Mouse (Mus musculus) hindbrain, embryonic 15.5 days (tissue): ENCODE measurements around the gene Ankfn1. TPM values are rescaled to one million over a fixed set of nuclear protein-coding genes. Genes with fewer than 3 reads are reported as not detected.

Source experiments
- ATAC-seq: fragments of 200-750 bp; cut with Nextera tagmentation; 2 replicates; pipeline ENCODE4 v1.8.0; 2017; ENCODE audit warnings: low read depth, moderate number of reproducible peaks, moderate TSS enrichment; ENCODE audit not compliant: low FRiP score
- H3K27ac ChIP-seq: fragments of 300-500 bp; sonication (generic); replicated peaks from 2 replicates; pipeline ENCODE4 v1.5.1; 2015; ENCODE audit warnings: mild to moderate bottlenecking, inconsistent platforms
- H3K27me3 ChIP-seq: fragments of 300-500 bp; sonication (generic); 2 replicates; pipeline ENCODE4 v1.6.1; 2015; ENCODE audit warnings: control low read depth, inconsistent platforms
- H3K36me3 ChIP-seq: fragments of 300-500 bp; sonication (generic); 2 replicates; pipeline ENCODE4 v1.6.1; 2015; ENCODE audit warnings: control low read depth, inconsistent platforms
- H3K4me1 ChIP-seq: fragments of 300-500 bp; sonication (generic); replicated peaks from 2 replicates; pipeline ENCODE4 v1.6.1; 2015; ENCODE audit warnings: control low read depth, inconsistent platforms
- H3K4me2 ChIP-seq: fragments of 300-500 bp; sonication (generic); 2 replicates; pipeline ENCODE4 v1.6.1; 2015; ENCODE audit warnings: moderate library complexity, mild to moderate bottlenecking, inconsistent platforms
- H3K4me3 ChIP-seq: fragments of 300-500 bp; sonication (generic); 2 replicates; pipeline ENCODE4 v1.5.1; 2015; ENCODE audit warnings: mild to moderate bottlenecking, inconsistent platforms
- H3K9ac ChIP-seq: fragments of 300-500 bp; sonication (generic); 2 replicates; pipeline ENCODE4 v1.6.1; 2015; ENCODE audit warnings: inconsistent platforms
- H3K9me3 ChIP-seq: fragments of 300-500 bp; sonication (generic); 2 replicates; pipeline ENCODE4 v1.6.1; 2016; ENCODE audit warnings: control low read depth, inconsistent platforms
- WGBS: fragments of 180-500 bp; shearing (Covaris S2); methylation state at CpG from one replicate; pipeline ENCODE4 v1.1.7; 2015; 5-methylcytosine and 5-hydroxymethylcytosine counted together
- polyA plus RNA-seq: library from polyadenylated mRNA; unstranded; fragments of >200 nt; fragmentation: Nextera tagmentation; extraction: Ambion mirVana; gene quantifications from 2 replicates; pipeline ENCODE4 v1.2.1, GENCODE M21; 2015

The Ankfn1 gene
- polyA plus RNA-seq, 1 experiment from 2014 or later, result 4.2 TPM

DNA sequence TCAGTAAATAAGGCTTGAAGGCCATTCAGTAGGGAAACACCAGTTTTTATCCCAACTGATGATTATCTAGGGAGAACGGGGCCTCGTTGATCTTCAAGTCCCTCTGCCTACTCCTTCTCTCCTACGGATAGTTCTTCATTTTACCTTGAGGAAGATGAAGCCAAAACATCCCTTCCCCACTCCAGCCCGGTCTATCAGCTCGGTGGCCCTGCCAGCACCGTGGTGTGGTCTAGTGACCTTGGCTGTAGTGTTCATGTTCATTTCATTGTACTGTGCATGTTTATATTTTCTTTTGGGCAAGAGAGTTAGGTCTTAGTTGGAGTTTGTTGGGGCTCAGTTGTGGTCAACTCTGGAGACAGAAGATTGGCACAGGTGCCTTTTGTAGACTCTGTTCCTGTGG is 328.5 kb downstream of the Ankfn1 start:
- no peak overlapping the region for H3K27ac ChIP-seq
- no peaks in the 10 kb centered on the region for H3K4me1 ChIP-seq
- no peaks in the 10 kb centered on the region for H3K27me3 ChIP-seq
- no peak overlapping the region for H3K4me3 ChIP-seq
- no peak overlapping the region for H3K4me2 ChIP-seq
- no peaks in the 10 kb centered on the region for H3K36me3 ChIP-seq
- no peak for ATAC-seq
- H3K9me3 ChIP-seq, result no peaks in the 10 kb centered on the region
- WGBS, result 88% methylated on average over 6 of the region's 6 CpGs
- H3K9ac ChIP-seq, result no peak overlapping the region

DNA sequence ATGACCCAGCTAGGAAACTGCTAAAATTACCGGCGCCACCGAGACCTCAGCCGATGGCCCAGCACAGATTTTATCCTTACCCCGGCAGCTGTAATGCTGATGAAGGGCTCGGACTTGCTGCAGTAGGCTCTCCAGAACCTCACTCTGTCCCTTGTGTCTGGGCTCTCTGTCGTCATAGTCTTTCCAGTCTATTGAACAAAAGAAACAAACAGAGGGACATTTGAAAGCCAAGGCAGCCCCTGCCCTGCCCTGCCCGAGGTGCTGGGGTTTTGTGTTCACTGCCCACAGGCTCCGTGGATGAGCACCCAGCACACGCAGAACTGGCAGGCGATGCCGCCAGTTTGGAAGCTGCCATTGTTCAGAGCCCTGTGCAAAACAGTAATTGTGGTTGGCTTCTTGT is 330.0 kb downstream of the Ankfn1 start:
- Histone ChIP-seq H3K4me1 (no peaks in the 10 kb centered on the region), H3K9me3 (no peaks in the 10 kb centered on the region), H3K36me3 (no peaks in the 10 kb centered on the region), H3K27me3 (no peaks in the 10 kb centered on the region), H3K4me3 (no peak overlapping the region), H3K27ac (no peak overlapping the region), H3K9ac (no peak overlapping the region), H3K4me2 (no peak overlapping the region)
- WGBS, result 55% methylated on average over 12 of the region's 12 CpGs
- ATAC-seq, result no peak

DNA sequence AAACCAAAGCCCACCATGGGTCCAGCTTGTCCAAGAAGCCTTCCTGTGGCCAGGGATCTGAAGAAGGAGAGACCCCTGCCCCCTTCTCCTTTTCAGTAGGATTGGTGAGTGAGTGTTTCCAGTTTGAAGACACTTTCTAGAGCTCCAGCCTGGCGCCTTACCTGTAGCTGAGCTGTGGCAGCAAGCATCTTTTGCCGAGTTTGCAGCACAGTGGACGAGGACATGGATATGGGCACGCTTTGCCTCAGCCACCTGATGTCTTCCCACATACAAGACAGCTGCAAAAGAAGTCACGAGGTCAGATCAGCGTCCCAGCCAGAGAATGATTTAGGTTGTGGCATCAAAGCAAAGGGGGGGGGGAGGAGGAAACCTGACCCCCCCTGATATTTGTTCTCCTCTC is 336.9 kb downstream of the Ankfn1 start:
- no peak for ATAC-seq
- H3K9me3 ChIP-seq, result no peaks in the 10 kb centered on the region
- no peak overlapping the region for H3K9ac ChIP-seq
- H3K27ac ChIP-seq, result no peak overlapping the region
- H3K4me1 ChIP-seq, result no peaks in the 10 kb centered on the region
- no peaks in the 10 kb centered on the region for H3K27me3 ChIP-seq
- no peak overlapping the region for H3K4me2 ChIP-seq
- WGBS, result 93% methylated on average over 6 of the region's 6 CpGs
- no peaks in the 10 kb centered on the region for H3K36me3 ChIP-seq
- no peak overlapping the region for H3K4me3 ChIP-seq

DNA sequence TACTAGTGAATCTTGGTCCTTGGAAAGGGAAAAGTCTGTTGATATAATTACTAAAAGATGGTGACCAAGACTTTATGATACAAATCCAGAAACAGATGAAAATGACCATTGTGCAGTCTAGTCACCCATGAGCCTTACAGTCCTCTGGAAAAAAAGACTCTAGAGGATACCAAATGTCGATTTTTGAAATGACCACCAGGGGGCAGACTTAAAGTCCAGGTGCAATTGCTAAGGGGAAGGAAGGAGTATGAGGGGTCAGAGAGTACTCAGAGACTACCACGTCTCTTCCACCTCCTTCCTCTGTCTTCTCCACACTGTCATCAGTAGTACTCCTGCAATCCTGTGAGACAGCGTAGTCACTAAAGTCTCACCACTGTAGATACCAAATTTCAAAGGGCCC is 353.1 kb downstream of the Ankfn1 start:
- WGBS, result 56% methylated on average over 3 of the region's 3 CpGs
- no peak for ATAC-seq
- H3K27ac ChIP-seq, result no peak overlapping the region

DNA sequence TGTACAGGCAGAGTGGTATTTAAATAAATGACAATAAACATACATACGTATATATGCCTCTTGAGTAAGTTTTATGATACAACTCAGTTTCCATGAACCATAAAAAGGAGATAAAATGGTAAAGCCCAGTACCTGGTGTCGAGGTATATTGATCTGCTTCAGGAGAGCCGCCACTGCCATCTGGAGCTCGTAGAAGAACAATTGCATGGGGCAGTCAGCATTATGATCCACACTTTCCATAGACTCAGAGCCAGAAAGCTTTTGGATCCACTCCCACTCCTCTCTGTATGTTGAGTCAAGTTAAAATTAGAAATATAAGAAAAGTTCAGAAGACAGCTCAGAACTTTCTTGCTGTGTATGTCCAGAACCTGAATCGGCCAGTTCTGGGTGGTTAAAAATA is 354.8 kb downstream of the Ankfn1 start:
- Histone ChIP-seq H3K9ac (no peak overlapping the region), H3K36me3 (no peaks in the 10 kb centered on the region), H3K4me3 (no peak overlapping the region), H3K4me1 (no peaks in the 10 kb centered on the region), H3K27me3 (no peaks in the 10 kb centered on the region), H3K27ac (no peak overlapping the region), H3K4me2 (no peak overlapping the region), H3K9me3 (no peaks in the 10 kb centered on the region)
- no peak for ATAC-seq
- WGBS, result 88% methylated on average over 5 of the region's 5 CpGs

More for the DNA sequence above, 353.1 kb downstream of the Ankfn1 start:
- Histone ChIP-seq H3K4me3 (no peak overlapping the region), H3K9me3 (no peaks in the 10 kb centered on the region), H3K27me3 (no peaks in the 10 kb centered on the region), H3K9ac (no peak overlapping the region), H3K36me3 (no peaks in the 10 kb centered on the region), H3K4me1 (no peaks in the 10 kb centered on the region), H3K4me2 (no peak overlapping the region)

DNA sequence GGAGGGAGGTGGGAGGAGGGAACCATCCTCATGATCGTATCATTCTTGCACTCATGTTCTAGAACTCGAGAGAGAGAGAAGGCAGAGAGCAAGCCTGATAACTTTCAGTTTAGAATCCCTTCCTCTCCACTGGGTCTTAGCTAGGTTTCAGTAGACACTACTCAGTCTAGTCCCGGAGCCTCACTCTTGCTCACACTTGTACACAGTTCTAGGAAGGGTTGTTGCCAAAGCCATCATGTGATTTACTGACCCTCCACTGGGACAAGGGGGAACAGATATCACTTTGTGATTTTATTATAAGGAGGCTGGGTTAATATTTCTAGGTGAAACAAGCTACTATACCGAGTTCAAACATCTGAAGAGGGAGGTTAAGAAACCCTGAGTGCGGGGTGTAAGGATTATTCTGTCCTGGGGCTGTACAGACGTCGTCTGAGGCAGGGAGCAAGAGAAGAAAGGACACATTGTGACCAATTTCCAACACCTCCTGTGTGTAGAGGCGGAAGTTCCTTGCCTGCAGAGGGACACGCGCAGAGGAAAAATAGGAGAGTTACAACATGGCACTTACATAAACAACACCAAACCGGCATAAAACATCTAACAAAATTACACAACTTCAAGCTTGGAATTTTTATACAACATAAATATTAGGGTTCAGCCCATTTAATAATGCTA is 356.6 kb downstream of the Ankfn1 start:
- H3K9me3 ChIP-seq, result no peaks in the 10 kb centered on the region
- H3K4me2 ChIP-seq, result no peak overlapping the region
- no peaks in the 10 kb centered on the region for H3K4me1 ChIP-seq
- no peak for ATAC-seq
- H3K36me3 ChIP-seq, result no peaks in the 10 kb centered on the region
- no peaks in the 10 kb centered on the region for H3K27me3 ChIP-seq
- WGBS, result 75% methylated on average over 11 of the region's 11 CpGs
- H3K9ac ChIP-seq, result no peak overlapping the region
- H3K4me3 ChIP-seq, result no peak overlapping the region
- H3K27ac ChIP-seq, result no peak overlapping the region

DNA sequence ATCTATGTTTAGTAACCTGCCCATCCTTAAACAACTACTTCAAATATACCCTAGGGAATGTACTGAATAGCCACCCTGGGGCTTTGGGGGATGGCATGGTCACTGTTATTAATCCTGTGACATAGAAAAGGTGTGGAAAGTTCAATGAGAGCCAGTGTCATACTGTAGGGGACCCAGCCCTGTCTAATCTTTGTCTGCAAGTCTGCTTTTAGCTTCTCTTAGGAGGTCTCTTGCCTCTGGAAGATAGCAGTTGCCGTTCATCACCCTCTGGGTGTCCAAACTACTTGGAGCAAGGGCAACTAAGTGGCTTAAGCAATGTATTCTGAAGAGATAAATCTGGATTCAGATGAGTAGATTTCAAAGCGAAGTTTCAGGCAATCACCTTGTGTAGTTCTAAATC is 357.6 kb downstream of the Ankfn1 start:
- Histone ChIP-seq H3K4me2 (no peak overlapping the region), H3K4me3 (no peak overlapping the region), H3K27me3 (no peaks in the 10 kb centered on the region), H3K4me1 (no peaks in the 10 kb centered on the region), H3K9me3 (no peaks in the 10 kb centered on the region), H3K9ac (no peak overlapping the region), H3K36me3 (no peaks in the 10 kb centered on the region), H3K27ac (no peak overlapping the region)
- ATAC-seq, result no peak
- 87% methylated on average over 2 of the region's 2 CpGs for WGBS

DNA sequence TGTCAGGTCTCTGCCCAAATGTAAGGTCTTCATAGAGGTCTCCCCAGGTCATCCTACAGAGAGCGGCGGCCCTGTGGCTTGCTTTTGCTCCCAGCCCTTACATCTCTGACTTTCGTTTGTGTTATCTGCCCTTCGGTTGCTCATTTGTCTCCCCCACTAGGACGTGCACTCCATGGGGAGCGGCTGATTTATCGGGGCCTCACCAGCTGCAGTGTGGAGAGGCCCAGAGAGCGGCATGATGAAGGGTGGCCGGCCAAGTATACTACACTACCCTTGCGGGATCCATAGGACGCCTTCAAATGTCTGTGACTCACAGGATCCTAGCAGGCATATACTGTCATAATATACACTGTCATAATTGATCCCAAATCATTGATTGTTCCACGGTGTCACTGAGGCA is 358.8 kb downstream of the Ankfn1 start:
- ATAC-seq, result no peak
- Histone ChIP-seq H3K36me3 (no peaks in the 10 kb centered on the region), H3K4me1 (no peaks in the 10 kb centered on the region), H3K9ac (no peak overlapping the region), H3K4me2 (no peak overlapping the region), H3K9me3 (no peaks in the 10 kb centered on the region), H3K4me3 (no peak overlapping the region), H3K27ac (no peak overlapping the region), H3K27me3 (no peaks in the 10 kb centered on the region)
- WGBS, result 70% methylated on average over 12 of the region's 12 CpGs

DNA sequence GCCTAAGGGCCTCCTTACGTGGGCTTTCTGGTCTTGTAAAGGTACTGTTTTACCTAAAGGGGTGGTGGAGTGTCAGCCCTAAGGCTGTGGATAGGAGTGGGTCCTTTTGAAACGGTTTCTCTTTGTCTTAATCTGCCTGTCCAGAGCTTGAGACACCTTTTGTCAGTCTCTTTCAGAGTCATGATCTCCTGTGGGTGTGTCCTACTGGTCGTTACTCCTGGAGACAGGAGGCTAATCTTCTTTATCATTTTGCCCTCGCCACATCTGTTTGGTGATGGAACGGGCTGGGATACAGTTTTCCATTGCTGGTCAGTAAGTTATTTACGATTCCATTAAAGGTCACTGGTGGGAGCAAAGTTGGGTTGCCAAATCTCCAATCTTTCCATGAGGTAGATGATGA is 360.7 kb downstream of the Ankfn1 start:
- Histone ChIP-seq H3K27me3 (no peaks in the 10 kb centered on the region), H3K4me1 (no peaks in the 10 kb centered on the region), H3K36me3 (no peaks in the 10 kb centered on the region), H3K9me3 (no peaks in the 10 kb centered on the region), H3K27ac (no peak overlapping the region), H3K9ac (no peak overlapping the region), H3K4me3 (no peak overlapping the region), H3K4me2 (no peak overlapping the region)
- whole genome bisulfite sequencing, result 79% methylated on average over 6 of the region's 6 CpGs
- ATAC-seq, result no peak

DNA sequence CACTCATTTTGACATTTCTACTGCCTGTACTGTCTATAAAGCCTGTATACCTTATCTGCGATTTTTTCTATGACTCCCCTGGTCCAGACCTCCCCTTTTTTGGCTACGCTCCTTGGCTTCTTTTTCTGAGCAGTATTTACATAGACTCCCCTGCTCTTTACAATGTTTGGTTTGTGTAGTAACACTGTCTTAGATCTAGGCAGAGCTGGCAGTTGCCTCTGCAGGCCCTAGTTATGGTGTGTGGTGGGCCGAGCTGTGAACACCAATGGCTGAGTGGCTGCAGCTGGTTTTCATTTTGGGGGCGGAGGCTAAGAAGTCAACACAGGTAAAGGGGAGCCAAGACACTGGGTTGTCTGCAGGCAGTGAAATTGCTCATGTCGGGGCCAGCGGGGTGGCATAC is 368.7 kb downstream of the Ankfn1 start:
- H3K4me1 ChIP-seq, result no peaks in the 10 kb centered on the region
- H3K9ac ChIP-seq, result no peak overlapping the region
- ATAC-seq, result no peak
- no peaks in the 10 kb centered on the region for H3K9me3 ChIP-seq
- no peak overlapping the region for H3K4me2 ChIP-seq
- WGBS, result 95% methylated on average over 6 of the region's 6 CpGs
- H3K4me3 ChIP-seq, result no peak overlapping the region
- H3K27ac ChIP-seq, result no peak overlapping the region
- H3K36me3 ChIP-seq, result no peaks in the 10 kb centered on the region
- no peaks in the 10 kb centered on the region for H3K27me3 ChIP-seq

DNA sequence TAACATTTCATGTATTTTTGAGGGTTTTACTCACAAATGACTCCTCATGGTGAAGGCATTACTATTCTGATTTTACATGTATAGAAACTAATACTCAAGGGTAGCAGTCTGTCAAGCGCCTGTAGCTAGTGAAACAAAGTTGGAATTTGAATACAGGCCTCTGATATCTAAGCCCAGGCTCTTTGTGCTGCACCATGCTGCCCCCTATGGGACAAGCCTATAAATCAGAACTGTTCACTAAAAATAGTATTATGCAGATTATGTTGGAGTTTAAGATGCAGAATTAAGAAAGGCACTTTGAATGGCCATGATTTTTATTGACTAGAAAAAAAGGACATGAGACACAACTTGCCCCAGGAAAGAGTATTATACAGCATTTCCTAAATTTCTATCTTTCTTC is 373.0 kb downstream of the Ankfn1 start:
- no peak overlapping the region for H3K4me2 ChIP-seq
- no peak for ATAC-seq
- H3K27ac ChIP-seq, result no peak overlapping the region
- H3K36me3 ChIP-seq, result no peaks in the 10 kb centered on the region
- 91% methylated on average over 1 of the region's 1 CpGs for WGBS
- no peak overlapping the region for H3K4me3 ChIP-seq
- no peaks in the 10 kb centered on the region for H3K4me1 ChIP-seq
- H3K9ac ChIP-seq, result no peak overlapping the region
- H3K27me3 ChIP-seq, result no peaks in the 10 kb centered on the region
- H3K9me3 ChIP-seq, result no peaks in the 10 kb centered on the region

DNA sequence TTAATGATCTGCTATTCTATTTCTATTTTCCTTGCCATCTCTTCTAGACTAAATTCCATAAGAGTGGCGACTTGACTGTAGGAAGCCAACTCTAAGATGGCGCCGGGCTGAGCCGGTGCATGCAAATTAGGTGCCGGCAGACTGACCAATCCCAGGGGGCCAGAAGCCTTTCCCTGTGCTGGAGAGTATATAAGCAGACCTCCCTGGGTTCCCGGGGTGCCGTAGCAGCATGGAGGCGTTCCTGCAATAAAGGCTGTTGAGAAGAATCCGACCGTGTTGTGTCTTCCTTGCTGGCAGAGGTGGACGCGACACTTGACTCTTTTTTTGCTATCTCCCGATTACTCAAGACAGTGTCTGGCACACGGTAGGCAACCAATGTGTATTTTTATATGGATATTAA is 374.0 kb downstream of the Ankfn1 start:
- WGBS, result 92% methylated on average over 14 of the region's 14 CpGs
- Histone ChIP-seq H3K9me3 (no peaks in the 10 kb centered on the region), H3K27me3 (no peaks in the 10 kb centered on the region), H3K4me1 (no peaks in the 10 kb centered on the region), H3K9ac (no peak overlapping the region), H3K4me3 (no peak overlapping the region), H3K36me3 (no peaks in the 10 kb centered on the region), H3K27ac (no peak overlapping the region), H3K4me2 (no peak overlapping the region)
- no peak for ATAC-seq

DNA sequence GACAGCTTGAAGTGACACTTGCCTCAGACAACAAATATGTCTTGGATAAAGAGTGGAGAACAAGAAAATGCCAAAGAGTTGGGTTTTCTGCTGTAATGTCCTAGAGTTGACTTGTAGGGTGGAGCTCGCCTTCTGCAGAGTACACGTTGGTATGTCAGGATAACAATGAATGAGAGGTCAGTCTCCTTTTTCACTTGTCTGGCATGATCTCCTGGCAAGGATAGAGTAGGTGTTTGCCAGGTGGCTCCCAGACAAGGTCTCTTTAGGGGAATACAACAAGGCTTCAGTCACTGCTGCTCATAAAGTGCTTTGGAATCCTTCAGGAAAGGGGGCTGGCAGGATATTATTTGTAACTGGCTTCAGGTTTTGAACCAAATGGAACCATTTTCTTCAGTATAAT is 388.6 kb downstream of the Ankfn1 start:
- 78% methylated on average over 2 of the region's 2 CpGs for WGBS
- Histone ChIP-seq H3K4me1 (no peaks in the 10 kb centered on the region), H3K4me2 (no peak overlapping the region), H3K9ac (no peak overlapping the region), H3K36me3 (no peaks in the 10 kb centered on the region), H3K4me3 (no peak overlapping the region), H3K27me3 (no peaks in the 10 kb centered on the region), H3K27ac (no peak overlapping the region), H3K9me3 (no peaks in the 10 kb centered on the region)
- no peak for ATAC-seq
